Mouse (Mus musculus) urinary bladder, postnatal 36 days (tissue): Measurements from ENCODE around the gene Nup62.

ENCODE experiments used
- DNase-seq, 2 experiments: peaks; one replicate each; pipeline ENCODE4 v3.0.0; 2022; ENCODE audit warnings: low spot score in 2 of 2, mixed read lengths in 1 of 2

The Nup62 gene

DNA sequence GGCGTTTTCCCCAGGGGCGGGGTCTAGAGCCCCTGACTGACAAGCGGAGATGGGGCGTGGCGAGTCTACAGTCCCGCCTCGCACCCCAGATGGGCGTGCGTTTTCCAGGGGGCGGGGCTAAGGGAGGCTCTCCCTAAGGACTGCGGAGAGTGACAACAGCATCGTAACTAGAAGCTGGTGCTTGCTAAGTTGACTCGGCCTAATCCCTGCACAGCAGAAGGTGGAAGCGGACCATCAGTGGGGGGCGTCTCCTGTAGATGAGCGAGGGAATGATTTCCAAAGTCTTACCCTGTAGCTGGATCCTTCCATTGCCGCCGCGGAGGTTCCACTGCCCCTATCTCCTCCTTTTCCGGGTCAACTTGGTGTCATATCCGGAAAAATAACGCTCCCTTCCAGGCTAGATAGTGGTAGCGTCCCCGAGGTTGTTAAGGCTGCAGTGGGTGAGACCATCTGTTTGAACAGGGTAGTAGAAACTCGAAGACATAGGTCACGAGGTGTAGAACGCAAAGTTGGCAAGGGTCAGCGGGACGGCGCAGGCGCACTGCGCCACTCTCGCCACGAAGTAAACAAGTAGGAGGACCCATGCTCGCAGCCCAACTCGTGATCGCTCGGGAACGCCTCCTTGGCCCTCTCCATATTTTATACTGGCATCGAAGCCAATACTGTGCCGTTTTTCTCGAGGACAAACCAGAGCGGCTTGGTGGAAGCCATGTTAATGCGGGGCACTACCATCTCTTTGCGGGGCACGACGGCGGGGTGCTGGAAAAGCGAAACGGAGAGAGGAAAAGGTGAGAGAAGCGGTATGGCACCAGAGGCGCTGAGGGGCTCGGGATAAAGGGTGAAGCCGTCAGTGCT lies 32.9 kb downstream of the Nup62 start, which contains the start of the genes Akt1s1 and Tbc1d17:
Gene Akt1s1, plus strand, starts transcription at position 431 of the 855 bp plus-strand sequence.
Gene Tbc1d17, minus strand, starts transcription at position 519 of the 855 bp plus-strand sequence.
- peak; percentile 97 to 99 for DNase-seq

DNA sequence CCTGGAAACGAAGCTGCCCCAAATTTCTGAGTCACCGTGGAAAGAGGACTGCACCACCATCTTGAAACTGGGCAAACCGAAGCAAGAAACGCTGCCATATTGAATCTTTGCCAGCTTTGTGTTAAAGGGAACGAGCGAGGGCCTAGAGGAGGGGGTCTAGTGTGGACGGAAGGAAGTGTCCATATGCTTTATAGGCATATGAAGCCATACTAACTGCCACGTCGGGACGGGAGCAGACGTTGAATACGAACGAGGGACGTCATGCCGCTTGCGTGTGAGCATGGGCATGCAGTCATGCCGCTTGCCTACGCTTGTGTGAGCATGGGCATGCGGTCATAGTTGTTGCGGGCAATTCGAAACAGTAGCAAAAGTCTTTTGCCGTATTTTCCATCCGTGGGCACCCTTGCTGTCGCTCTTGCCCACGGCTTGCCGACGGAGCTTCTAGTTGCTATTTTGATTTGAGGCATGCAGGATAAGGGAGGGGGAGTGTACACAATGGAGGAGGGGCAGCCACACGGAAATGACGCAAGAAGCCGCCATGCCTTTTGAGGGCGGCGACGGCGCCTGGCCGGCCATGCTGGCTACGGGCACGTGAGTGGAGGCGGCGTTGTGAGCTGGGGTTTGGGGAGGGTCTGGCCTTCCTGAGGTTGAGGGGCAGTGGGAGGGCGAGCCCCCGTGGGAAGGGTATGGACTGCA lies 33.7 kb downstream of the Nup62 start:
- peak; percentile 80 to 90 for DNase-seq

DNA sequence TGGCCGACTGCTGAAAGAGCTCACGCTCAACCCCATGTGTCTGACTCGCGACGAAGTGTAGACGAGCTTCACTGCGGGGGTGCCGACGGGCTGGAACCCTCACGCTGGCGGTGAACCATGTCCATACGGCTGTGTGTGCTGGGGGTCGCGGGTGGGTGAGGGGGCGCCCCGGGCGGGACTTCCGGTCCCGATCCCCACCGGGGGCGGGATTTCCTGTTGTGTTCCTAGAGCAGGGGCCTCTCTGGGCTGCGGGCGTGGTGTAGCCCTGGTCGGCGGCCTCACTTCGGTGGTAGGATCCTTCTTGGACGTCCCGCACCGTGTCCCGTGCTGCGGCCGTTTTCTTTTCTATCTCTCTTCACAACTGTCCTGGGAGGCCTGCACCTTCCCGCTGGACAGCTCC lies 34.3 kb downstream of the Nup62 start:
- peak; percentile 51 to 70 for DNase-seq

DNA sequence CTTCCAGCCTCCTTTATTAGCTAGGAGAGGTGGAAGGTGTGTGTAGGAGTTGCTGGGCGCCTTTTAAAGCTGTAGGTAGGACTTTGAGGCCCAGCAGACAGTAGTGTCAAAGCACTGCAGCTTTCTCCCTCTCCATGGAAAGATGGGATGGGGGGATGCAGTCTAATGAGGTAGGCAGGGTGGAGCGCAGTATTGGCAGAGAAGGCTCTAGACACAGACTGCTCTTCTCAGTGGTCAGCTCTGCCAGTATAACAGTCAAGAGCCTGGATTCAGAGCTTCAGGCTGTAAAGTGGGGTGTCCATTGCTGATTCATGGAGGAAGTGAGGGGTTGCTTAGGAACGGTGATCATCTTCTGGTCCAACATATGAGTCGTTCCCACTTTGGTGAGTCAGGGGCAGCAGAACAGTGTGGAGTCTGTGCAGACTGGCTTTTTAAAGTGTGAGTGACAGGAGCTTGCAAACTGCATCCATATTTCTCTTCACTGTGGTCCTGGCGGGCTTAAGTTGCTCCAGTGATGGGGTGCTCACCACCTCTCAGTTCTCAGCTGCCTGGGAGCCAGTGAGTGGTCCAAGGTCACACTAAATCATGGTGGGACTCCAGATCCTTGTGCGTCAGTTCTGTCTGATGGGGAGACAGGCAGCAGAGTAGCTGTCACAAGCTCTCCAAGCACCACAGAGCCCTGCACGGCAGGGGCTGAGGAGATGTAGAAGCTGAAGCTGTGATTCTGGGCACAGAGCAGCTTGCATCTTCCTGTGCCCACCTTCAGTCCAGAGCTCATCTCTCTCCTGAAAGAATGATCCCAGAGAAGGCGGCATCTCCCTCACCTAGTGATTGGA lies 35.1 kb downstream of the Nup62 start:
- DNase-seq: no peak

DNA sequence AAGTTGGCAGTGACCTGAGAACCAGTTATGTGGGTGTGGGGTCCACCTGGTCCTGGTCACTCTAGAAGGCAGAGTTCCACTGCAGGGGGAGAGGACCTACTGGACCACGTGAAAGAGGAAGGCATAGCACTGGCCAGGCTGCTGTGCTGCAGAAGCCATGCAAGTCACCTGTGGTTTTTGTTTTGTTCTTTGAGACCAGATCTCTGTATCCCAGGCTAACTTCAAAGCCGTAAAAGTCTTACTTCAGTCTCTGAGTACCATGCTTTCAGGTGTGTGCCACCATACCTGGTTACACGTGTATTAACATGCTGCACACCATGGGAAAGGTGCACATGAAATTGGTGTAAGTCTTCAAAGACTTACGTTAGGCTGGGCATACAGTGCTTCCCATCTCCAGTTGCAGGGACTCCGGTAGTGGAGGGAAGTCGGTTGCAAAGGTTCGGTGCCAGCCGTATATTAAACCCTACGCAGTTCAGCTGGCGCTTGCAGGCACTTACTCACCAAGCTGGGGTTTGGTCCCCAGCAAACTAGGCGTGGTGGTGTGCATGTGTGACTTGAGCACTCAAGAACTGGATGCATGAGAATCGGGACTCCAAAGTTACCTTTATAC lies 35.8 kb downstream of the Nup62 start:
- no peak for DNase-seq

DNA sequence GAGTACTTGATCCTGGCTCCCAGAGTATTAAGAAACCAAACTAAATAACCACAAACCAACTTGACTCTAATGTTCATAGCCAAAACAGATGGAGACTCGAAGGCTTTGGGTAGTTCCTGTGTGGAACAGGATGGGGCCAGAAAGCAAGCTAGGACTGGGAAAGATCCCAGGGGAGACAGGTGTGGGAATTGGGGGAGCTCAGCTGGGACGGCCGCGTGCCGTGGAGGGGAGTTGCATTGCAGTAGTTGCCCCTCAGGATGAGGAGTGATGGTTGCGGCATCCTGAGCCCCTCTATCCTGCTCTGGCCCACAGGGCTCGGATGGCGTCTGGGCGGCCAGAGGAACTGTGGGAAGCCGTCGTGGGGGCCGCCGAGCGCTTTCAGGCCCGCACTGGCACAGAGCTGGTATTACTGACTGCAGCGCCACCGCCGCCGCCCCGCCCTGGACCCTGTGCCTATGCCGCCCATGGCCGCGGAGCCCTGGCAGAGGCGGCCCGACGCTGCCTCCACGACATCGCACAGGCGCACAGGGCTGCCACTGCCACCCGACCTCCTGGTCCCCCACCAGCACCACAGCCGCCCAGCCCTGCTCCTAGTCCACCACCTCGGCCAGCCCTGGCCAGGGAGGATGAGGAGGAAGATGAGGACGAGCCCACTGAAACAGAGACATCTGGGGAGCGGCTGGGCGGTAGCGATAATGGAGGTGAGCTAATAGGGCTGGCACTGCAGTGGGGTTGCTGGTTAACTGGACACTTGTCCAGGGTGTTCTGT lies 36.6 kb downstream of the Nup62 start:
- no peak for DNase-seq

DNA sequence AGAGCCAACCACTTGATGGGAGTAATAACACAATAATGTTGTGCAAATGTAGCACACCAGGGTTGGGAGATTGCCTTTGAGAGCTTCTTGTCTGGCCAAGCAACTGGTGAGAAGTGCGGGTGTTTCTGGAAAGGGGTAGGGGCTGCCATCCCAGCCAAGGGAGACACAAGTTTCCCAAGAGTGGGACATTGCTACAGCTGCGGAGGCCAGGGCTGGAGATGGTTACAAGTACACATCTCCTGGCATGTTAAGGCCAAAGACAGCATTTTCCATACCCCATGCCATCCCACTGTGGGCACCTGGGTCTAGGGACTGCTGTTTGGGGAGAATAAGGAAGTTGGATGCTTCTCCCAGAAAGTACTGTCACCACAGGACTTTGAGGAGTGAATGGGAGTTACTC lies 37.2 kb downstream of the Nup62 start:
- DNase-seq: no peak

DNA sequence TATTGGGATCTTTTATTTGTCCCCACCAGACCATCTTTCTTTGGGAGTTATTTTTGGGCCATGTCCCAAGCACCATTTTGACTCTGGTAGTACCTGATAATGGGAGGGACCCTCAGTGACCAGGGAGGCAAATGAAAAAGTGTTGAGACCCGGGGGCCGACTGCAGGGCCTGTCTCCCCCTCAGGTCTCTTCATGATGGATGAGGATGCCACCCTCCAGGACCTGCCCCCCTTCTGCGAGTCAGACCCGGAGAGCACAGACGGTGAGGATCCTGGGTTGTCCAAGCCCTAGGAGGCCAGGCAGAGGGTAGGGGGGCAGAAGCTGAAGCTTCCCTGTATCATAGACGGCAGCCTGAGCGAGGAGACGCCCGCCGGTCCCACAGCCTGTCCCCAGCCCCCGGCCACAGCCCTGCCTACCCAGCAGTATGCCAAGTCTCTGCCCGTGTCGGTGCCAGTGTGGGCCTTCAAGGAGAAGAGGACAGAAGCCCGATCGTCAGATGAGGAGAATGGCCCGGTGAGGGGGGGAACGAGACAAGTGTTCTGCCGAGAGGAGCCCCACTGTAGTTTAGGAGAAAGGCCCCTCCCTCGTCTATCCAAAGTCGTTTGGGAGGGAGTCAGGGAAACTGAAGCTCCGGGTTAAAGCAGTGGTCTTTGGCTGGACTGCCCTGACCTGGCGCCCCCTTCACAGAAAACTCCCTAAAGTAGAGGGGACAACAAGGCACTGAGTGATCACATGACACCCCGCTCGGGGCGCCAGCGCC lies 37.9 kb downstream of the Nup62 start:
- DNase-seq: no peak

DNA sequence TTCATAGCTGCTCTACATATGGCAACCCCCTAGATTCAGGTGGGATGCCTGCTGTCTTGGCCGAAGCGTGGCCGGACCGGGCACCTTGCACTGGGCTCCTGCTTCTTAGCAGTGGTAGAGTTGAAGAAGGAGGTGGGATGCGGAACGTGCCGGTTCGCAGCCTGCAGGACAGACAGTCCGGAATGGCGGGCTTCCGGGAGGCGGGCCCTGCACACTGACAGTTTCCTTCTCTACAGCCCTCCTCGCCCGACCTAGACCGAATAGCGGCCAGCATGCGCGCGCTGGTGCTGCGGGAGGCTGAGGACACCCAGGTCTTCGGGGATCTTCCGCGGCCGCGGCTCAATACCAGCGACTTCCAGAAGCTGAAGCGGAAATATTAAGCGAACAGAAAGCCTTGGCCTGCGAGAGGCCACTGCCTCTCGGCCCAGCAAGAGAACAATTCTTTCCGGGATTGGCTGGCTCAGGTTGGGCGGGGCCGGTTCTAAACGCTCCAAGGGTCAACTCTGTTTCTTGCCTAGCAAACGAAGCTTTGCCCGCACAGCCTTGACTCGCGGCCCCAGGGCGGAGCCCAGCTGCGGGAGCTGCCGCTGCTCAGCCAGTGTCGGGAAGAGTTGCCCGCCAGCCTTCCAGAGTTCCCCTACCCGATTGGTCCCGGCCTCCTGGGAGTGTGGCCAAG lies 38.6 kb downstream of the Nup62 start:
- DNase-seq: peak; percentile 85 to 90

DNA sequence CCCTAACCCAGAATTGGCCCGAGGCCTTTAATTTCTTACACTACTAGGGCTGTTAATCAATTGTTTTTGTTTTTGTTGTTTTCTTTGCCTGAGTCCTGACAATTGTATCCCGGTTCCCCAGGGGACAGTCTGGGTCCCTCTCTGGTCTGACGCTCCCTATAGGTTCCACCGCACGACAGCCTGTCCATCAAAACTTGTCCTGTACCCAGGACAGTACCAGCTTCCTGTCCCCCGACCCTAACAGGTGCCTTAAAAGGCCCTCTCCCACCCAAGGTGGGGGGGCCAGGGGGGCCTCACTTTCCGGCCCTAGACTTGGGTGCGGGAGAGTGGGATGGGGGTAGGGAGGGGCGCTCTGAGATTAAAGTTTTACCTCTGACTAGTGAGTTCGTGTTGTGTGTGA lies 39.1 kb downstream of the Nup62 start:
- no peak for DNase-seq

DNA sequence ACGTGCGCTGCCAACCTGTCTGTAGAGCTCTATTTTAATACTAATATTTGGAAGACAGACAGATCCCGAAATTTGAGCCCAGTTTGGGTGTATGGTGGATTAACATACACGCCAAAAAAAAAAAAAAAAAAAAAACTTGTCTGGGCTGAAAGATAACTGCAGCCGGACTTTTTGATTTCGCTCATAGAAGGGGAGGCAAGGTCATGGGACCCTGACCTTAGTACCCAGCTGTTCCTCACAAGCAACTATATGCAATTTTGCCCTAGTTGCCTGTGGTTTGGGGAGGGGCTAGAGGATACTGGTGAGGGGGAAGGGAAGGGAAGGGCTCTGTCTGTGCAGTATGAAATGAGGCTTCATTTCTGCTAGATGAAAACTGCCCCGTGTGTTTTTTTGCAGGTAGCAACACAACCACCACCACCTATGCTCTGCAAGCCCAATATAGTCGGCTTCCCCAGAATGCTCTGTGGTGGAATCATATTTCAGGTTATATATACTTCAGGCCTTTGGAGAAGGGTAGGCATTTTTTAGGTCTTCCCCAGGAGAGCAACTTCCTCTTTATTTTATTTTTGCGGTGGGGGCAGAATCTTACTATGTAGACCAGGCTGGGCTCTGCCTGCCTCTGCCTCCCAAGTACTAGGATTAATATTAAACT lies 40.5 kb downstream of the Nup62 start:
- no peak for DNase-seq

DNA sequence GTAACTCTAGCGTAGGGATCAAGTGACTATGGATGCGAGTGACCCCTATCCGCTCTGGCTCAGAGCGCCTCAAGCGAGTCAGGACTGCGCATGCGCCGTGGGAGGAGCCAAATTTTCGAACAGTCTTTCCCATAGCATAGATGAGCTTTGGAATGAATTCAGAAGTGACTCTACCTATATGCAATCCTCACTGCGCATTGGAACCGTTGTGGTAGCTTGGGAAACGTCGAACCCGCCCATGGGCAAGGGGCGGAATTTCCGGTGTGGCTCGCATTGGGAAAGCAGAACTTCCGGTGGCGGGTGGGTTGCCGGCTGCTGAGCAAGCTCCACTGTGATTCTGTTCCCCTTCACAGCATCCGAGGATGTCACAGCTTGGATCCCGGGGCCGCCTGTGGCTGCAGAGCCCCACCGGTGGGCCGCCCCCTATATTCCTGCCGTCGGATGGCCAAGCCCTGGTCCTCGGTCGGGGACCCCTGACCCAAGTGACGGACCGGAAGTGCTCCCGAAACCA lies 41.2 kb downstream of the Nup62 start, which contains the start of gene Pnkp:
Gene Pnkp, plus strand, starts transcription at position 98 of the 511 bp plus-strand sequence.
- peak; percentile 78 to 84 for DNase-seq

DNA sequence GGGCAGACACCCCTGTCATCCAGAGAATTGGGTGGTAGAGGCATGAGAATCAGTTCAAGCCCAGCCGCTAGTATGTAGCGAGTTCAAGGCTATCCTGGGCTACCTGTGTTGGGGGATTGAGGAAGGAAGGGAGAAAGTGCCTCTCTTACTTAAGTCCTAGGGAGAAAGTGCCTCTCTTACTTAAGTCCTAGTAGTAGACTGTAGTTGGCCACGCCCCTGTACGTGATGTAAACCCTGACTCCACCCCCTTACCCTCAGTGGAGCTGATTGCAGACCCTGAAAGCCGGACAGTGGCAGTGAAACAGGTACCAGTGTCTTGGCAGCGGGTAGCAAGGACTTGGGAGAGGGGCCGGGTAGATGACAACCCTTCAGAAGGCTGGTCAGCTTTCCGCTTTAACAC lies 42.0 kb downstream of the Nup62 start:
- no peak for DNase-seq

DNA sequence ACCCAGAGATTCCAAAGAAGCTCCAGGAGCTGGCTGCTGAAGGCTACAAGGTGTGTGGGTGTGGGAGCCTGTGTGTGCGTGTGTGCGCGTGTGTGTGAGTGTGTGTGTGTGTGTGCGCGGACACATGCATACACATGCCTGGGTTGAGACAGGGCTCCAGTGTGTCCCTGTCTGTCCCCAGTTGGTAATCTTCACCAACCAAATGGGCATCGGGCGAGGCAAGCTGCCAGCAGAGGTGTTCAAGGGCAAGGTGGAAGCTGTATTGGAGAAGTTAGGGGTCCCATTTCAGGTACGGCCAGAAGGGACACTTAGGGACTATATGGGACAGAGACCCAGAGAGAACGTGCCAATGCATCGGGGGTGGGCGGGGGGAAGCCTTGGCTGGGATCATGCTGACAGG lies 44.0 kb downstream of the Nup62 start:
- DNase-seq: no peak

DNA sequence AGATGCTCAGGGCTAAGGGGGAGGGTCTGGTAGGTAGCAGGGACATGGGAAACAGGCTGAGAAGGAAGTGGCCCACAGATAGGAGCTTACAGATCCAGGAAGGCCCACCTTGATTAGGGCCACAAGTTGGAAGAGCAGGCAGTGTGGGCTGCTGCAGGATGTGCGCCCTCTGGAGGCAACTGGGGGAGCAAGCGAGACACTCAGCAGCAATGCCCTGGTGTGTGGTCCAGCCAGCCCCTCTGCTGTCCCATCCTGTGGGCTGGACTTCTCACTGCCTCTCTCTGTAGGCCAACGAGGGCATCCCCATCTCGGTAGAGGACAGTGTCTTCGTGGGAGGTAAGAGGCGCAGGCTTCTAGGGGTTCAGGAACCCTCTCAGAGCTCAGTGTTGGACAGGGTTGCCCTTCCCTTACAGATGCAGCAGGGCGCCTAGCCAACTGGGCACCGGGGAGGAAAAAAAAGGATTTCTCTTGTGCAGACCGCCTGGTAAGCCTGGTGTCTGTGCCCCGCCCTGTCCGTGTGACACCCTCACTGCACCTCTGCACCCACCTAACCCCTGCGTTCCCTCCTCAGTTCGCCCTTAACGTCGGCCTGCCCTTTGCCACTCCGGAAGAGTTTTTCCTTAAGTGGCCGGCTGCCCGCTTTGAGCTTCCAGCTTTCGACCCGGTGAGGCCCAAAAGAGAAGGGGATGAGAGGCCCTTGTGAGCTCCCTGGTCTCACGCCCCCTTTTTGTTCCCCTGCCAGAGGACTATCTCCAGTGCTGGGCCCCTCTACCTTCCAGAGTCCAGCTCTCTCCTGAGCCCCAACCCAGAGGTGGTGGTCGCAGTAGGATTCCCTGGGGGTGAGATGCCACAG lies 44.9 kb downstream of the Nup62 start:
- peak in 1 of 2 experiments; percentile 62 for DNase-seq

DNA sequence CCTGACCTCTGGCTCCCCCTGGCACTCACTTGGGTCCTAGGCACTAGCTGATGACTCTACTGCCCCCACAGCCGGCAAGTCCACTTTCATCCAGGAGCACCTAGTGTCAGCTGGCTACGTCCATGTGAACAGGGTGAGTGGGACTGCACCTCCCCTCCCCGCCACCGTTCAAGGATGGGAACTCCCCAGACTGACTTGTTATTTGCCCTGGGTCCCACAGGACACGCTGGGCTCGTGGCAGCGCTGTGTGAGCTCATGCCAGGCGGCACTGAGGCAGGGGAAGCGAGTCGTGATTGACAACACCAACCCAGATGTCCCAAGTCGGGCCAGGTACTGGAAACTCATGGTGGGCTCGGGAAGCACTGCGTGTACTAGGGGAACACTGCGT lies 45.5 kb downstream of the Nup62 start:
- no peak for DNase-seq

DNA sequence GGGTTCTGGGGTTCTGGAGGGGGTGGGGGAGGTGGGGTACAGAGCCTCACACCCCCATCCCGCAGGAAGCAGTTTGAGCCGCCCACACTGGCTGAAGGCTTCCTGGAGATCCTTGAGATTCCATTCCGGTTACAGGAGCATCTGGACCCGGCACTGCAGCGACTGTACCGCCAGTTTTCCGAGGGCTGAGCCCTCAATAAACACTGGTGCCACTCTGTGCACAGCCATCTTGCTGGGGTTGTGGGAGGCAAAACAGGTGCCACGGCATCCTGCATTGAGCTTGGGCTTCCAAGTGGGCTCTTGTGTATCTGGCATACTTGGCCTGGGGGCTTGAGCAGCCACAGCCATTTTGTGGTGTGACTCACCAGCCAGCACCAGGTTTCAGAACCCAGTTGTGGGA lies 46.5 kb downstream of the Nup62 start:
- no peak for DNase-seq

DNA sequence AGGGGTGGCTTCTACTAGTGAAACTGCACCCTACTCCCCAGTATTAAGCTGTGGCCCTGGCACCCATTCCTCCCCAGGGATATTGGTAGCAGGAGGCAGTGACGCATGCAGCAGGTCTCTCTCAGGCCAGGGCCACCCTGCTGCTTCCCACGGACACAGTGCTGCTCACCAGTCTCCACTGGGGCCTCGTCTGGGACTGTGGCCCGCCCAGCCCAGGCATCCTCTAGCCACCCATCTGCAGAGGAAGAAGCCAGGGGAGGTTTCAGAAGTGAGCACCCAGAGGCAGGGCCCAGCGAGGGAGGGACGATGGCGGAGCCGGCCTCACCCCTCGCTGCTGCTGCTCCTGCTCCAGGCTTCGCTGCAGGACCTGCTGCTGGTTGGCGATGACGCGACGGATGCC lies 47.3 kb downstream of the Nup62 start:
- no peak for DNase-seq
